Mouse (Mus musculus) forebrain, embryonic 11.5 days (tissue): ENCODE measurements at regions not wholly inside any gene's neighbourhood (a gene's known extent, or its start where the extent isn't known, plus 50 kb on each side); places are given as distances from the start of the nearest gene placed in this dataset.

Experiments
- ATAC-seq: fragments of 200-750 bp; cut with Nextera tagmentation; replicated peaks from 2 replicates; pipeline ENCODE4 v1.8.0; 2017; ENCODE audit warnings: moderate TSS enrichment; ENCODE audit not compliant: low FRiP score
- DNase-seq: peaks from one replicate; pipeline ENCODE4 v3.0.0-alpha.2; 2017; ENCODE audit warnings: low spot score
- H3K27ac ChIP-seq: fragments of 300-500 bp; sonication (generic); 2 replicates; pipeline ENCODE4 v1.5.1; 2014; ENCODE audit warnings: low read depth, low read length
- H3K27me3 ChIP-seq: fragments of 300-500 bp; sonication (generic); 2 replicates; pipeline ENCODE4 v1.6.1; 2014; ENCODE audit warnings: mild to moderate bottlenecking, low read length, mixed read lengths; ENCODE audit not compliant: control insufficient read depth, insufficient read depth
- H3K36me3 ChIP-seq: fragments of 300-500 bp; sonication (generic); 2 replicates; pipeline ENCODE4 v1.6.1; 2014; ENCODE audit warnings: mild to moderate bottlenecking, low read length, moderate library complexity, mixed read lengths; ENCODE audit not compliant: control insufficient read depth, insufficient read depth
- H3K4me1 ChIP-seq: fragments of 300-500 bp; sonication (generic); replicated peaks from 2 replicates; pipeline ENCODE4 v1.6.1; 2014; ENCODE audit warnings: low read length, mixed read lengths; ENCODE audit not compliant: control insufficient read depth, insufficient read depth
- H3K4me2 ChIP-seq: fragments of 300-500 bp; sonication (generic); 2 replicates; pipeline ENCODE4 v1.6.1; 2014; ENCODE audit warnings: low read depth, mild to moderate bottlenecking, low read length, moderate library complexity, mixed read lengths; ENCODE audit not compliant: severe bottlenecking
- H3K4me3 ChIP-seq: fragments of 300-500 bp; sonication (generic); 2 replicates; pipeline ENCODE4 v1.5.1; 2014; ENCODE audit warnings: low read depth, low read length
- H3K9ac ChIP-seq: fragments of 300-500 bp; sonication (generic); 2 replicates; pipeline ENCODE4 v1.6.1; 2014; ENCODE audit warnings: low read length
- H3K9me3 ChIP-seq: fragments of 300-500 bp; sonication (generic); 2 replicates; pipeline ENCODE4 v1.6.1; 2016; ENCODE audit warnings: low read length, mixed read lengths; ENCODE audit not compliant: control insufficient read depth
- WGBS: fragments of 180-500 bp; shearing (Covaris S2); extraction: QIAGEN DNeasy Blood & Tissue Kit; methylation state at CpG from one replicate; pipeline ENCODE4 v1.1.7; 2014; 5-methylcytosine and 5-hydroxymethylcytosine counted together

DNA sequence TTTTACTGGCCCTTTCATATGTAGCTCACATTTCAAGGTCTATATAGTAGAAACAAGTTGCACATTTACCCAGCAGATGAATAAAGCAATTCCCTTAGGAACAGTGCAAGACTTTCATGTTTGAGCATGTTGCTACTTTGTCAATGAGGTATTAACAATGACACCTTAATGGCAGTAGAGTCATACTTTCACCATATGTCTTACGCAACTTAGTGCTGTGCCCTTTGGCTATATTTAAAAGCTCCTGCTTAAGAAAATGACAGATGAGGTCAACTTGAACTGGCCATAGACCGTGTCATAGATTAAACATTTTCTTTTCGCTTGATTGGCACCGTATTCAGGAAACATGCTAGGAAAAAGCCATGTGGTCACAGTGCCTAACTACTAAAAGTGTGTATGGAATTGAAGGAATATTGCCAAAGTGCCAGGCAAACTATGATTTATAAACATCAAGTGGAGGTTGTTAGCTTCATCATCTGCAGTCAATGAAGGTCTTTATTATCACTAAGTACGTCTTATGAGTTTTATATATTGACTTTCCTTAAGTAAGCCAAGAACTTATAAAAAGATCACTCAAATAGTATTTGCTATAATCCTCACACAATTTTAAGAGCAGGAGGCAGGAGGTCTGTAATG lies 200.5 kb upstream of the Zic1 start:
- Histone ChIP-seq H3K36me3 (no peaks in the 10 kb centered on the region), H3K4me2 (no peak overlapping the region), H3K9me3 (no peaks in the 10 kb centered on the region), H3K4me1 (no peaks in the 10 kb centered on the region), H3K4me3 (no peak overlapping the region), H3K9ac (no peak overlapping the region), H3K27ac (no peak overlapping the region), H3K27me3 (no peaks in the 10 kb centered on the region)
- DNase-seq = no peak
- 86% methylated on average over 5 of the region's 5 CpGs for WGBS
- ATAC-seq = no peak

DNA sequence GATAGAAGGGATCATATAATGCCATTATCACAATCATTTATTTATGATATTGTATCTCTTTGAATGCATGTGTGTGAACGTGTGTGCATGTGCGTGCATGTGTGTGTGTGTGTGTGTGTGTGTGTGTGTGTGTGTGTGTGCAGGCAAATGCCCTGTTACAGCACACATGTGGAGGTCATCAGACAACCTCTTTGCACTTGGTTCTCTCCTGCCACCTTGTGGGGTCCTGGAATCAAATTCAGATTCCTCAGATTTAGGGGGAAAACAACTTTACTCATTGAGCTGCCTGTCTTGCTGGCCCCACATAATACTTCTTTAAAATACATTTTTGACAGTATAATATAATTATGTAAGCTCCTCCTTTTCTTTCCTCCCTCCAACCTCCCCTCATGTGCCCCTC lies 195.7 kb upstream of the Zic1 start:
- Histone ChIP-seq H3K27ac (no peak overlapping the region), H3K9me3 (no peaks in the 10 kb centered on the region), H3K9ac (no peak overlapping the region), H3K4me3 (no peak overlapping the region), H3K36me3 (no peaks in the 10 kb centered on the region), H3K4me1 (no peaks in the 10 kb centered on the region), H3K4me2 (no peak overlapping the region), H3K27me3 (no peaks in the 10 kb centered on the region)
- 82% methylated on average over 2 of the region's 2 CpGs for WGBS
- no peak for ATAC-seq
- DNase-seq = no peak

DNA sequence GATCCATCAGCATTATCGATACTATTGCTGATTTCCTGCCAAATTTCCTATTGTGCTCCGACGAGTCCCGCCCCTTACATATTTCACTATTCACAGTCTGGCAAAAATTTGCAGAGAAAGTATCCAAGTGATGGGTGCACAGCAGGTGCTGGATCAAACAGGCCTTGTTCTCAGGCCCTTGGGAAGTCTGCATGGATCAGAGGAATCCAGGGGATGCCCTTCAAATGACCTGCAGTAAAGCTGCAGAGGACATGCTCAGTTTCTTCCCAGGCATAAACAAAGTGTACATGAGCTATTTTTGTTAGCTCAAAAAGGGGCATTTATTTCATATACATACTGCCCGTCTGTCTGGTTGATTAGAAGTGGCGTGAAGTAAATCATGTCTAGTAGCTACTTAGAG lies 194.2 kb upstream of the Zic1 start:
- Histone ChIP-seq H3K9me3 (no peaks in the 10 kb centered on the region), H3K4me3 (no peak overlapping the region), H3K27me3 (no peaks in the 10 kb centered on the region), H3K4me2 (no peak overlapping the region), H3K36me3 (no peaks in the 10 kb centered on the region), H3K9ac (no peak overlapping the region), H3K4me1 (no peaks in the 10 kb centered on the region), H3K27ac (no peak overlapping the region)
- ATAC-seq (no peak), DNase-seq (no peak)
- 81% methylated on average over 6 of the region's 6 CpGs for WGBS

DNA sequence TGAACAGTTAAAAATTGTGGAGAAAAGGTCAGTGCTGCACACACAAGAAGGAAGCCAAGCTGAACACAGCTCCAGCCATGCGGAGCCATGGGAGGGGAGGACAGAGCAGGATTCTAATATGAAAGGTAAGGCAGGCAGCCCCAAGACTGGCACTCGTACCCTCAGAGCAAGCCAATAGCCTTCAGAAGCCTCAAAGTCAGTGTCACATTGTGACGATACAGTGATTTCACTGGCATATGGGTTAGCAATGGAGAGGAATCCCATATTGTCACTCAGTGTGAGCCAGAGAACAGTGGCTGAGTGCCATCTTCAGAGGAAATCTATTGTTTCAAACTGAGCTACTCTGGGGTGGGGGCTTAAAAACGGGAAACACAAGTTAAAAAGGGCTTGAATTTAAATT lies 181.4 kb upstream of the Zic1 start:
- Histone ChIP-seq H3K4me2 (no peak overlapping the region), H3K4me1 (no peaks in the 10 kb centered on the region), H3K27ac (no peak overlapping the region), H3K27me3 (no peaks in the 10 kb centered on the region), H3K4me3 (no peak overlapping the region), H3K36me3 (no peaks in the 10 kb centered on the region), H3K9me3 (no peaks in the 10 kb centered on the region), H3K9ac (no peak overlapping the region)
- DNase-seq (no peak), ATAC-seq (no peak)
- 79% methylated on average over 4 of the region's 4 CpGs for WGBS

DNA sequence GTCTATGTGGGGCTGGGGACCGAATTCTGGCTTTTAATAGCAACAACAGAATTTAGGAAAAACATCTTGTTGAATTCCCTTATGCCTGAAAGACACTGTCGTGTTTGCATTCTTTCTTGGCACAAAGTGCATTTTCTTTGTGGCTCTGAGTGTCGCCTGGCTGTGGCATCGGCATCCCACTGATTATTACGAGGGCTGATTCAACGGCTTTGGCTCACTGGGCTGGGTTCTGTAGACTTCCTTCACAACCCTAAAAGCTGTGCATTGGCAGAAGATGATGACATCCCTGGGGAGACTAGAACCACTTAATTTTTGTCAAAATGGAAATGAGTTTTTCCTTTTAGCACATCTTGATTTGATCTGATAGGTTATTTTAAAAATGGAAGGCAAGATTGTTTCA lies 179.8 kb upstream of the Zic1 start:
- H3K4me1 ChIP-seq = no peaks in the 10 kb centered on the region
- no peak for DNase-seq

DNA sequence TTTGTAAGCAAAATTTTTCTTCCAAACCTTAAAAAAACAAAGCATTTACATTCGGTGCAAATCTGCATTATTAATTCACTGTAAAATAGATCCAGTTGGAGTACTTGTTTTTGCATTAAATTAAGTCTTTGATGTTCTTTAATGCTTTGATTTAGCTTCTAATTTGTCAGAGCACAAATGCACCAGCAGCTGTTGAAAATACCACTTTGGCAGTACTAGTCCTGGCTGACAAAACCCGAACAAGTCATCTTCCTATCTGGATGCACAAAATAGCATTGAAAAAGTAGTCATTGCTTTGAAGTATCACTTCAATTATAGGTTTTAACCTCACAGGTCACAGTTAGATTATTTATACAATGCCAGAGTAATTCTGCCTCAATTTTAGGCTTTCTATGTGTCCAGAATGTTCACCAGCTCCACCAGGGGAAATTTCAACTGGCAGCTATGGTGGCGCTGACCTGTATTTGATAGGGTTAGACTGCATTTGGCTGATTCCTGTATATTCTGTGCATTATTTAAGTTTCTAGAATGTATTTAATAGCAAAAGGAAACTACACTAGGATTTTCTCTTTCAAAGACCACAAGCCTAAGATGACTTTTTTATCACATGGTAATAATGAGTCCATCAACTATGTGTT lies 163.3 kb upstream of the Zic1 start:
- H3K4me3 ChIP-seq = no peak overlapping the region
- no peaks in the 10 kb centered on the region for H3K36me3 ChIP-seq
- DNase-seq (no peak), ATAC-seq (0 out of 2 replicates have a peak, but pooled peaks have one; percentile 25)
- H3K27ac ChIP-seq = no peak overlapping the region
- no peaks in the 10 kb centered on the region for H3K4me1 ChIP-seq
- WGBS = 61% methylated on average over 3 of the region's 3 CpGs
- H3K4me2 ChIP-seq = no peak overlapping the region
- no peaks in the 10 kb centered on the region for H3K9me3 ChIP-seq
- no peaks in the 10 kb centered on the region for H3K27me3 ChIP-seq
- no peak overlapping the region for H3K9ac ChIP-seq

More for the DNA sequence above, 179.8 kb upstream of the Zic1 start:
- ATAC-seq = no peak
- no peaks in the 10 kb centered on the region for H3K9me3 ChIP-seq
- no peak overlapping the region for H3K4me2 ChIP-seq
- H3K36me3 ChIP-seq = no peaks in the 10 kb centered on the region
- no peak overlapping the region for H3K4me3 ChIP-seq
- no peaks in the 10 kb centered on the region for H3K27me3 ChIP-seq
- 68% methylated on average over 6 of the region's 6 CpGs for WGBS
- H3K9ac ChIP-seq = no peak overlapping the region
- no peak overlapping the region for H3K27ac ChIP-seq

DNA sequence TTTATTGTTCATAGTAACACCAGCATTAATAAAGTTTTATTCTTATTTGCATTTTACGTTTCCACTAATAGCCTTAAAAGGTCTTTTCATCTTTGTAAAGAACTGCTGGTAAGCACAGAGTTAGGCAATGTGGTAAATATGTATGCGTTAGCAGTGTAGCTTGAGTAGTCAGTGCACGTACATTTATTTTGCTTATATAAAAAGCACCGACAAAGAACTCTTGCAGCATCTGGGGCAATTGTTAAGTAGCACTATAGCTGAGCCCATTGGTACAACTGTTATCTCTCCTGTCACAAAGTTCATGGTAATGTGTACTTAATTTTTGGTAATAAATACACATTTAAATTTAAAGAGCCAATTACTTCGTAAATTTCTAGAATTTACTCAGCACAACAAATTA lies 162.8 kb upstream of the Zic1 start:
- ATAC-seq (peak; percentile 56; the same call in 1 of the 2 replicates), DNase-seq (no peak)
- Histone ChIP-seq H3K4me1 (no peaks in the 10 kb centered on the region), H3K27me3 (no peaks in the 10 kb centered on the region), H3K4me2 (no peak overlapping the region), H3K4me3 (no peak overlapping the region), H3K9ac (no peak overlapping the region), H3K27ac (no peak overlapping the region), H3K9me3 (no peaks in the 10 kb centered on the region), H3K36me3 (no peaks in the 10 kb centered on the region)
- WGBS = 71% methylated on average over 5 of the region's 5 CpGs

DNA sequence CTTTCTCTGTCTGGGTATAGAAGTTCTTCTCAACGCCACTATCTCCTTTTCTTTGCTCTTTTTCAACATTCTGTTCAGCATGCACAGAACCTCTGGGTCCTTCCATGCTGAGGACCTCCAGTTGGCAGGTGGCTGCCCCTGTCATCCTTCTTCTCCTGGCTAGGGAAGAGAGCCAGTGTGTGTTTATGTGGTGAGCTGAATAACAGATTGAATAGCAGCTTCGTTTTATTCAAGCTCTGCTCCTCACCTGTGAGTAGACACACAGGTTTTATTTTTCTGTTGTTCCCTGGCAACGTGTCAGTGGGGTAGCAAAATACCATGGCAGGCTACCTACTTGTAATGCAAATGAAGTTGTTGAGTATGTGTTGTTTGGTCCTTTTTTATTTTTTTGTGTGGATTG lies 154.9 kb upstream of the Zic1 start:
- H3K4me2 ChIP-seq = no peak overlapping the region
- no peak overlapping the region for H3K9ac ChIP-seq
- no peaks in the 10 kb centered on the region for H3K27me3 ChIP-seq
- H3K4me3 ChIP-seq = no peak overlapping the region
- no peaks in the 10 kb centered on the region for H3K36me3 ChIP-seq
- H3K9me3 ChIP-seq = no peaks in the 10 kb centered on the region
- 40% methylated on average over 3 of the region's 3 CpGs for WGBS
- DNase-seq (no peak), ATAC-seq (no peak)
- H3K27ac ChIP-seq = no peak overlapping the region
- no peaks in the 10 kb centered on the region for H3K4me1 ChIP-seq

DNA sequence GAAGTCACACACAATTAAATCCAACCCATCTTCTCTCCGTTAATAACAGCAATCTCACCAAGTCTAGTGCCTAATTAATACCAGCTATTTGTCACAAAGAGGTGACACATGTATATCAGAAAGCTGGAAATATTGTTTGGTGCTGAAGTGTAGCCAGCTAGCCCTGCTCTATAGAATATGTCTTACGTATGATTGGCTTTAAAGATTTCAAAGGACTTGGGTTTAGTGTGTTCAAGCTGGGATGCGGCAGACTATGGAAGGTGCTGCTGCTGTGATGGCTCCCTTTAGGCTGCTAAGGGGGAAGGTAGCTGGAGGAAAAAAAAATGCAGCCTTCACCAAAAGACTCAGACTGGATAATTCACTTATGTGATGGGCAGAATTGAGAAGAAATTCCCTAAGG lies 144.1 kb upstream of the Zic1 start:
- no peak overlapping the region for H3K27ac ChIP-seq
- ATAC-seq = peak; percentile 56
- no peak for DNase-seq
- no peaks in the 10 kb centered on the region for H3K36me3 ChIP-seq
- H3K9me3 ChIP-seq = no peaks in the 10 kb centered on the region
- WGBS = 63% methylated on average over 3 of the region's 3 CpGs
- H3K9ac ChIP-seq = no peak overlapping the region
- H3K4me1 ChIP-seq = no peaks in the 10 kb centered on the region
- no peak overlapping the region for H3K4me3 ChIP-seq
- no peak overlapping the region for H3K4me2 ChIP-seq
- no peaks in the 10 kb centered on the region for H3K27me3 ChIP-seq
